Mouse (Mus musculus) liver, adult 2 months (tissue): Measurements from ENCODE around the gene Aff3. TPM values are rescaled to one million over a fixed set of nuclear protein-coding genes. Genes with fewer than 3 reads are reported as not detected.

Experiments used
- DNase-seq: peaks from one replicate; pipeline ENCODE4 v3.0.0-alpha.2; 2011; ENCODE audit warnings: low read depth, low spot score; ENCODE audit errors: extremely low read depth
- H3K27ac ChIP-seq: fragments of 200-500 bp; replicated peaks from 2 replicates; pipeline ENCODE4 v1.5.1; 2012; ENCODE audit warnings: low read depth, mild to moderate bottlenecking, control low read depth, inconsistent platforms, low read length; ENCODE audit not compliant: insufficient read depth
- H3K27me3 ChIP-seq: fragments of 200-500 bp; 2 replicates; pipeline ENCODE4 v1.6.1; 2012; ENCODE audit warnings: mild to moderate bottlenecking, moderate library complexity, low read length, inconsistent platforms; ENCODE audit not compliant: control insufficient read depth, insufficient read depth
- H3K36me3 ChIP-seq: fragments of 200-500 bp; 2 replicates; pipeline ENCODE4 v1.6.1; 2012; ENCODE audit warnings: low read length, inconsistent platforms; ENCODE audit not compliant: control insufficient read depth, insufficient read depth
- H3K4me1 ChIP-seq: fragments of 200-500 bp; 2 replicates; pipeline ENCODE4 v1.6.1; 2011; ENCODE audit warnings: low read length; ENCODE audit not compliant: control insufficient read depth, insufficient read depth
- H3K4me3 ChIP-seq: fragments of 200-500 bp; 2 replicates; pipeline ENCODE4 v1.5.1; 2011; ENCODE audit warnings: low read depth, mild to moderate bottlenecking, control low read depth, low read length, moderate library complexity; ENCODE audit not compliant: insufficient read depth
- H3K79me2 ChIP-seq: fragments of 200-500 bp; 2 replicates; pipeline ENCODE4 v1.6.1; 2012; ENCODE audit warnings: inconsistent platforms, mild to moderate bottlenecking, low read length, moderate library complexity; ENCODE audit not compliant: control insufficient read depth, insufficient read depth
- H3K9ac ChIP-seq: fragments of 200-500 bp; 2 replicates; pipeline ENCODE4 v1.6.1; 2012; ENCODE audit warnings: low read depth, mild to moderate bottlenecking, control low read depth, inconsistent platforms, low read length
- CTCF ChIP-seq: fragments of 200-500 bp; IDR thresholded peaks from 2 replicates; pipeline ENCODE4 v1.5.1; 2011; ENCODE audit warnings: low read depth, low read length, control low read depth
- POLR2A ChIP-seq: fragments of 200-500 bp; IDR thresholded peaks from 2 replicates; pipeline ENCODE4 v1.6.1; 2011; ENCODE audit warnings: low read length, control low read depth; ENCODE audit not compliant: insufficient read depth; ENCODE audit errors: extremely low read depth
- WGBS: fragments of 180-500 bp; shearing (Covaris S2); methylation state at CpG from one replicate; pipeline ENCODE4 v1.1.7; 2018; 5-methylcytosine and 5-hydroxymethylcytosine counted together
- polyA plus RNA-seq: library from polyadenylated mRNA; depleted of rRNA; stranded (reverse); fragments of >200 nt; gene quantifications from 2 replicates; pipeline ENCODE4 v1.2.3, GENCODE M21; 2012
- total RNA-seq: library from RNA; depleted of rRNA; stranded (reverse); fragments of >200 nt; gene quantifications from 2 replicates; pipeline ENCODE4 v1.2.3, GENCODE M21; 2014

The Aff3 gene
- total and polyA plus RNA-seq, 2 experiments: 0.18 to 0.28 TPM

DNA sequence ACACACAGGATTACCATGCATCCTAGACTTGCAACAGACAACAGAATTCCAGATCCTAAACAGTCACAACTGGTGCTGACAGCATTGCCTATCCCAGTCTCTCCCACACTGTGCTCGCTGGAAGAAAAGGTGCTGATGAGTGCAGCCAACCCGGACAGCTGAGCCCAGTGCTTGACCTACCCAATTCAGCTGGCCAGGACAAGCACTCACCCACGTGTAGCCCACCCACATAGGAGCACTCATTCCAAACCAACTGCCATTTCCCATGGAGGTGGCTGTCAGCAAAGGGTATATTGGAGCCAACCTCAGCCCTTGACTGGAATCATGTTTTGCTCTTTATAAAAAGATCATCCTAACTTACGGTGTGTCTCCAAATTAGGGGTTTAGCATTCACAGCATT lies 123.2 kb downstream of the Aff3 start:
- Histone ChIP-seq H3K9ac (no peak overlapping the region), H3K36me3 (no peaks in the 10 kb centered on the region), H3K27me3 (no peaks in the 10 kb centered on the region), H3K4me3 (no peak overlapping the region), H3K79me2 (no peaks in the 10 kb centered on the region), H3K4me1 (no peaks in the 10 kb centered on the region), H3K27ac (no peak overlapping the region)
- WGBS: 74% methylated on average over 4 of the region's 4 CpGs
- DNase-seq: no peak
- TF ChIP-seq POLR2A: no peak
- TF ChIP-seq CTCF: no peak

- H3K27ac ChIP-seq: no peak overlapping the region
- no peak for TF ChIP-seq POLR2A
- no peak for TF ChIP-seq CTCF
- 89% methylated on average over 16 of the region's 16 CpGs for WGBS
- H3K9ac ChIP-seq: no peak overlapping the region
- no peaks in the 10 kb centered on the region for H3K36me3 ChIP-seq
- no peak overlapping the region for H3K4me3 ChIP-seq
- DNase-seq: no peak
- H3K79me2 ChIP-seq: no peaks in the 10 kb centered on the region
- no peaks in the 10 kb centered on the region for H3K27me3 ChIP-seq
- no peaks in the 10 kb centered on the region for H3K4me1 ChIP-seq
Measured at GRCm38 (mm10) chr1:38536929-38537540, 127.7 kb downstream of the Aff3 start.

- no peaks in the 10 kb centered on the region for H3K4me1 ChIP-seq
- DNase-seq: no peak
- TF ChIP-seq CTCF: no peak
- TF ChIP-seq POLR2A: no peak
- H3K27me3 ChIP-seq: no peaks in the 10 kb centered on the region
- 88% methylated on average over 7 of the region's 7 CpGs for WGBS
- no peak overlapping the region for H3K4me3 ChIP-seq
- no peaks in the 10 kb centered on the region for H3K79me2 ChIP-seq
- H3K9ac ChIP-seq: no peak overlapping the region
- H3K36me3 ChIP-seq: no peaks in the 10 kb centered on the region
- H3K27ac ChIP-seq: no peak overlapping the region
Measured at GRCm38 (mm10) chr1:38532581-38532980, 132.2 kb downstream of the Aff3 start.

- Histone ChIP-seq H3K27ac (no peak overlapping the region), H3K9ac (no peak overlapping the region), H3K79me2 (no peaks in the 10 kb centered on the region), H3K27me3 (no peaks in the 10 kb centered on the region), H3K4me3 (no peak overlapping the region), H3K36me3 (no peaks in the 10 kb centered on the region), H3K4me1 (no peaks in the 10 kb centered on the region)
- WGBS: 93% methylated on average over 5 of the region's 5 CpGs
- no peak for DNase-seq
- no peak for TF ChIP-seq POLR2A
- no peak for TF ChIP-seq CTCF
Measured at GRCm38 (mm10) chr1:38528607-38529006, 136.1 kb downstream of the Aff3 start.

GRCm38 (mm10) chr1:38526568-38526967 lies 138.2 kb downstream of the Aff3 start:
- H3K27ac ChIP-seq: no peak overlapping the region
- 25% methylated on average over 5 of the region's 5 CpGs for WGBS

GRCm38 (mm10) chr1:38521651-38522050 lies 143.1 kb downstream of the Aff3 start:
- Histone ChIP-seq H3K27me3 (no peaks in the 10 kb centered on the region), H3K36me3 (no peaks in the 10 kb centered on the region), H3K79me2 (no peaks in the 10 kb centered on the region), H3K4me3 (no peak overlapping the region), H3K9ac (no peak overlapping the region), H3K27ac (no peak overlapping the region), H3K4me1 (no peaks in the 10 kb centered on the region)
- 94% methylated on average over 11 of the region's 11 CpGs for WGBS
- DNase-seq: no peak
- no peak for TF ChIP-seq POLR2A
- TF ChIP-seq CTCF: no peak

More at GRCm38 (mm10) chr1:38526568-38526967, 138.2 kb downstream of the Aff3 start:
- no peaks in the 10 kb centered on the region for H3K79me2 ChIP-seq
- no peaks in the 10 kb centered on the region for H3K27me3 ChIP-seq
- H3K36me3 ChIP-seq: no peaks in the 10 kb centered on the region
- H3K4me1 ChIP-seq: no peaks in the 10 kb centered on the region
- no peak overlapping the region for H3K4me3 ChIP-seq
- no peak overlapping the region for H3K9ac ChIP-seq
- DNase-seq: peak; percentile 3
- TF ChIP-seq POLR2A (no peak), CTCF (no peak)
